Mouse (Mus musculus) CD4-positive helper T cell, adult 2 months (primary cell): ENCODE results near the gene Ccdc33.

Experiments
- DNase-seq: peaks from one replicate; pipeline ENCODE4 v3.0.0-alpha.2; 2012; ENCODE audit warnings: low read depth, missing footprints, low spot score

Gene Ccdc33

DNA sequence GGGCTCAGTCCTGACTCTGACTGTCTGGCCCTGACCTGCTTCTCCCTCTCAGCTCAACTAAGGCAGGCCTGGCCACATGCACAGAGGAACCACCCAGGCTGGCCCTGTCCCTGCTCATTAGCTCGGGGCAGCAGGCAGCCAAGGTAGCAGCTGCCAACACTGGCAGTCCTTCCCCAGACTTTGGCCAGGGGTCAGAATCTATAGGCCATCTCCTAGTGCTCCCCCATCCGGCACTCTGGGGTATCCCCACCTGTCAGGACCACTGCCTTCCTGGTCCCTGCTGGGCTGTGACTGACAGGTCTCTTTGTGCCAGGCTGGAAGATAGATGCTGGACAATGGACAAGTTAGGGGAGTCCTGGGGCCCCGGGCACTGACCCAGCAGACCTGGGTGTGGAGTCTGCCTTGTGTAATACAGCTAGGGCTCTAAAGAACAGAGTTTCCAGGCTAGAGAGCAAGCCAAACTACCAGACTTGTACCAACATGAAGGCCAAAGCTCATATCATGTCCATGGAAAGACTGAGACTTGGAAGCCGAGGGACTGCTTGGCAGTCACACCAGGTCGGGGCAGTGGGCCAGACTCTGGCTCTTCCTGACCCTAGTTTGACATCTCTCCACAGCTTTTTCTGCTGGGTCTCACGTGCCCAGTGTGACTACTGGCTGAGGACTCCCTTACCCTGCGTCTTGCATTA, 25.9 kb downstream of the Ccdc33 start:
- no peak for DNase-seq

DNA sequence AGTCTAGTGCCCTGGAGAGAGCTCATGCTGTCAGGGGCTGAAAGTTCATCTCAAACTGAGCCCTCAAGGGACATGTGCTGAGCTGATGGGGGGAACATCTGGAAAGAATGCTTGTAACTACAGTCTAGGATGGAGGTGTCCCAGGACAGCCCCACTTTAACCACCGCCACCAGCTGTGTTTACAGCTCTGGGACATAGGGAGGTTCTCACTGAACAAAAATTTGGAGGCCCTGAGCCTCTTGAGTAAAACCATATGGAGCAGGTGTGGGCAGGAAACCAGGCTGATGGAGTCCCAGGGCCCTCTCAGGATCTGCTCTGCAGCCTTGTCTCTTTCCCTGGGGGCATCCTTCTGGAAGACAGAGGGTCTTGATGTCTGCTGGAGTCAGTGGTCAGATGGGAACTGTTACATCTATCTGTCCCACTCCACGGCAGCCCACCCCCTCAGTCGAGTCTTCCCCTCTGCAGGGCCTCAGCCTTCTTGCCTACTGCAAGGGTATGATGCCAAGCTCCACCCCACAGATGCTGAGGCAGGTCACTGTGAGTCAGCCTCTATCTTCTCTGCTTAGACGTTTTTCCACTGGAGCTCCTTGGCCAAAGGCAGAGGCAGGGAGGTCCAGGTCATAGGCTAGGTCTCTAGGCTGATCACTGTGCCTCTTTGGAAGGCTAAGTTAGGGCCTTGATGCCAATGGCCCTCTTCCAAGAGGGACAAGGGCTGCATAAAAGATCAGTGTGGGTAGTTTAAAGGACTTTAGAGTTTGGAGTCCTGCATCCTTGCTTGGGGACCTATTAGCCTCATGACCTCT, 26.8 kb downstream of the Ccdc33 start:
- DNase-seq, result no peak

DNA sequence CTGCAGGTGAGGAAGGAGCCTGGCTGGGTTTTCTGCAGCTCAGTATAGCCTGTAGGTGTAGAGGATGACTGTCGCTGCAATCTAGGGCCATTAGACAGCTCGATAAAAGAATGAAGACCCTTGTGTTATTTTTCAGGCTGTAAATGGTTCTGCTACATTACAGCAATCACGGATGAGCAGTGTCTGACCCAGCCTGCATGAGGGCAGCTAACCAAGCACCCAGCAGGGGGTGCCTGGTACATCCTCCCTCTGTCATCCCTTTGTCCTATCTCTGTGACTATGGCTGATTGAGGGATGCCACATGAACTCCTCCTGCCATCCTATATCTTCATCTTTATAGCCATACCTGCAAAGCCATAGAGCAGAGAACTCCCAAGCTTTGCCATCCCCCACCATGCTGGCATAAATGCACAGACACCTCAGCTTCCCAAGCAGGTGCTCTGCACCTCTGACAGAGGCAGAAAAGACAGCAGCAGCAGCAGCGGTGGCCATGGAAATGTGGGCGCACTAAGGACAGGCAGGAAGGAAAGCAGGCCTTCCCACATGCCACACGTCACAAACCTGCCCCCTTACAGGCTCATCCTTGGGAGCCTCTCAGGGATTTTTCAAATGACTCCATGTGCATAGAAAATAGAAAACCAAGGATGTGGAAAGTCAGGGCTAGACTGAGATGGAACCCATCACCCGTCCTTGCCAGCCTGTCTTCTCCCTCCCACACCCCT, 31.2 kb downstream of the Ccdc33 start:
- DNase-seq, result no peak

DNA sequence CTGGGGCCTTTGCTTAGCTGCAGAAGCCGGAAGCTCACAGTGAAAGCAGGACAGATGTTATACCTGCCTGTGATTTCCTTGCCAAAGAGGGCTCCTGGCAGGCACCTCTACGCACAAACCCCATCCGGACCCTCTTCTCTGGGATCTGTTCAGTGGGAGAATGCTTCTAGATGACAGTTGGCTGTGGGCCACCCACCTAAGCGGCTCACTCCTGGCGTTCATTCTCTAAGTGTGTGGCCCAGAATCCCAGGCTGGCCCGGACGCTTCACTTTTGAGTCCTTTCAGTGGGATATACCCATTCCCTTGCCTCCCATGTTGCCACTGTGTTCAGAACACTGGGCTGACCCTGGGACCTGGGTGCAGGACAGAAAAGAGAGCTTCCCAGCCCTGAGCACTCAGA, 31.8 kb downstream of the Ccdc33 start:
- DNase-seq, result no peak

DNA sequence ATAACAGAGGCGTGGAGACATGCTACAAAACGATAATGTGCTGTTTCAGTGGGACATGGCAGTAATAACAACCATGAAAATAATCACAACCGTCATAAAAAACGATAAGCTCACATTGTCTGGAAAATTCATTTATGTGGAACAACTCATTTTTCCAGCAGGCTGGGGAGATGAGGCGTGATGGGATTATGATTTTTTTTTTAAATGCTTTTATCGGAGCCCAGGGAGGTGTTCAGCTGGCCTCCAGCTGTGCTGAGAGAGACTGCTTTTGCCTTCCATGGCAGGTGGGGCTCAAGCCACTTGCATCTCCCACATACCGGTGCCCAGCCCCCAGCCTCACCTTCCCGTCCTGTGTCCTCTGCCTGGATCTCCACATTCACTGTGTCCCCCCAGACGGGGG, 32.4 kb downstream of the Ccdc33 start:
- no peak for DNase-seq

DNA sequence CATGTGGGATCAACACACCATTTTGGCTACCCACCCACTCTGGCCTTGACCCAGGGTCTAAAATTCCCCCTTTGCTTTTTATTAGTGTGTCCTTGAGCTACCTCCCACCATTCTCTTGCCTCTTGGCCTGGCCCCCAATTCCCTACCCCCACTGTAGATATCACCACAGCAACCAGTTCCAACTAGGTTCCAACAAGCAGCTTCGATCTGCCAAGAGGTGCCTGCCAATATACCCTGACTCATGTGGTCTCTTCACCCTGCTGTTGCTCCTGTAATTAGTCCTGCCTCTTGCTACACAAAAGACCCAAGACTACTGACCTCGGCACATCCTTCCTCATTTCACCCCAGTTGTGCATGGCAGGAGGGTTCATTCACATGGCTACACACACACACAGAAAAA, 33.5 kb downstream of the Ccdc33 start:
- DNase-seq, result no peak

DNA sequence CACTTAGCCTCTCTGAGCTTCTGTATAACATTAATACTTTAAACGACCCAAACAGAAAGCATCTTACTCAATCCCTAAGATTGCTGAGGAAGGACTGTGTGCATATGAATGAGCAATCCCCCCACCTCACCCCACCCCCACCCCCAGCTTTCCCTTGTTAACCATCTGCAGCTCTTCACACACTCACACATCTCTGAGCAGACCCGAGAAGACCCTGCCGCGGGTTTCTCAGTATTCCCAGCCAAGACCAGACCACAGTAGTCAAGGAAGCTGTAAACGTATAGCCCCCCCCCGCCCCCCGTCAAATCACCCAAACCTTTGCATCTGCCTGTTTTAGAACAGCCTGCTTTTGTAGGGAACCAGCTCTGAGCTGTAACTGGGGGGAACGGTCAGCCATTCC, 34.0 kb downstream of the Ccdc33 start:
- no peak for DNase-seq

DNA sequence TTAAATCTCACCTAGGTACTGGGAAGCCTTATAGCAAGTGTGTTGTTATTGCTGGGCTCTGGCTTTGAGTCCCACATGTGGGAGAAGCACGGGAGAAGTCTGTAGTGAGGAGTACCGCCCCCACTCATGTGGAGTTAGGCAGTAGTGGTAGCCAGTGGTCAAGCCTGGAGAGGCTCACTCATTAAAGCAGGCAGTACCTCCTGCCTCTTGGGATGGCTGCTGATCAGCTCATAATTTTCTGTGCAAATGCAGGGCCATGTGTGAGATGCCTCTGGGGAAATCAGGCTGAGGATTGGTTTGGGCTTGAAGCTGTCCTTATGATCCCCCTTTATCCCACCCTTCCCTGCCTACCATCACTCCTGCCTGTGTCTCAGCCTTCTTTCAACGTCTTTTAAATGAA, 44.1 kb downstream of the Ccdc33 start:
- DNase-seq, result no peak

DNA sequence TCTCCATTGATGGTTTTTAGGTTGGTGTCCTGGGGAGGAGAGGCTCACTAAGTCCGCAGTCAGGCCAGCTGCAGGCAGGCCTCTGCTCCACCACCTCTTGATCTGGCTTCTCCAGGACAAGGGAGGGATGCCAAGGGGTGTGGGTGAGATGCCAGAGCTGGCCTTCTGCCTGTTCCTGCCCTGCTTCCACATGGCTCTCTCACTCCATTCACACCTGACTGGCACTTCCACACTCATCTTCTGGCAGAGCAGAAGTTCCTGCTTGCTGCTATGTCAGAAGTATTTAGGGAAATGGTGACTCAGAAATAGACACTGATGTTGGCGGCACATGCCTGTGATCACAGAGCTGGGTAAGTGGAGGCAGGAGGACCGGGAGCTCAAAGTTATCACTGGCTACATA, 51.1 kb downstream of the Ccdc33 start:
- DNase-seq, result no peak

DNA sequence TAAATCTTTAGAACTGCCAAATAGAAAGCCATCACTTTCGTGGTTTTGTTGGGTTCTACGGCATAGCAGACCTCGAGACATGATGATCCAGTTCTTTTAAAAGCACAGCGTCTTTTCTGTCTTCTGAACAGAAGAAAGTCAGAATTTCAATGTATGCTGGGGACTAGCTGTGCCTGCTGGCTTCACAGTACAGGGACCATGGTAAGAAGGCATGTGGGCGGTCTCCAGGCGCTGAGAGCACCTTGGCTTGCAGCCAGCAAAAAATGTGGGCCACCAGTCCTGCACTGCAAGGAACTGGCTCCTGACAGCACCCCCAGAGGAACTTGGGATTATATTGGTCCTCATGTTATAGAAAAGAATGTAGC, 51.9 kb downstream of the Ccdc33 start:
- no peak for DNase-seq

DNA sequence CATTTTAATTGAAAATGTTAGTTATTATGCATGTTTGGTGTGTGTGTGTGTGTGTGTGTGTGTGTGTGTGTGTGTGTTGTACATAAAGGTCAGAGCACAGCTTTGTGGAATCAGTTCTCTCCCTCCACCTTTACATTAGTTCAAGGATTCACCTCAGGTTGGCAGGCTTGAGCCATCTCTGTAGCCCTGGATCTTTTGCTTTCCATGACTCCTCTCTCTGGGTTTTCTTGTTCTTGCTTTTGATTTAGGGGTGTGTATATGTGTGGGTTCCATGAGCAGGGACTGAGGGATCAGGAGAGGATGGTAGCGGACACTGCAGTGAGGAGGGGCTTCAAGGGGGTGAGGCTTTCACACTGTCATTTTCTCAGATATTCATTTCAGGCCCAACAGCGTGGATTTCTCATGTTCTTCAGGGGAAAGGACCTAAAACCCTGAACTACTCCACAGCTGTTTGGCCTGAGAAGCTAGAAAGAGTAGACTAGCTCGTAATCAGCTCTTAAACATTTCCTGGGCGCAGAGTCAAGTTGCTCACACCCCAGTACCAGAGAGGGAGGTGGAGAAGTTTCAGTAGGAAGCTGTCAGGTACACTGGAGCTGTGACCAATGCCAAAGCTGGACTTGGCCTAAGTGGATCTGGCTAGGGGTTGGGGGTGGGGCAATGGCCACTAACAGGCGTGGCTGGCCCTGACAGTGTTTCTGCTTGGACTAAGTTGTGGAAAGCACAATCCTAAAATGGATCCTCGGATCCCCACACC, 52.5 kb downstream of the Ccdc33 start:
- no peak for DNase-seq

DNA sequence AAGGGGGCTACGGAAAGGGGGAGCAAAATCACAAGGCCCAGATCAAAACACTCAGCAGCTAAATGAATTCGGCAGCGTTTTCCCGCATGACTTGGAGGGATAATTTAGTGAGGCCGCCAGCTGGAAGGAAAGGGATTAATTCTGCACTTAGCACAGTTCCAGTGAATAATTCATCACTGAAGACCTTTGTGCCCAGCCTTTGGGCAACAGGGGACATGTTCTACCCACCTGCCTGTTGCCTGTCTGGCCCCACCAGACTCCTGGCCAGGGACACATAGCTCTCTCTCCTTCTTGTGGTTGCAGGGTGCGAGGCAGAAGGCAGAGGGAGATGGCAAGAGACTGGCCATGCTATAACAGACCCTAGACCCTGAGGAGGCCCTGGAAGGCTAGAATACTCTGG, 53.1 kb downstream of the Ccdc33 start:
- no peak for DNase-seq

DNA sequence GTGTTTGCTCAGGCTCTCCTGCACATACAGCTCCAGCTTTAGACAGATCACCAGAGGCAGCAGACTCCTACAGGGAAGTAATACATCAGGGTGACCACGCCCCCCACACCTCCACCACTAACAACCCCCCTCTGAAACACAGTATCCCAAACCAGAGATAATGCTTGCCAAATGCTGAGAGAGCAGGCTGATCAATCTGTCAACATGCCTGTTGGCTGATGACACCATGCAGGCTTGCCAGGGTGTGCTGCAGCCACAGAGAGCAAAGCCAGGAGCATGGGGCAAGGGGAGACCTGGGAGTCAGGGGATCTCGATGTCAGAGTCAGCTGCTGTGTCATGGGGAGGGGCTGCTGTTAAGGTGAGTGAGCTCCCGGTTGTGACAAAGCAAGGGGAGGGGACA, 55.1 kb downstream of the Ccdc33 start, which contains the start of gene Stra6:
Gene Stra6, plus strand, starts transcription at position 258 of the 400 bp plus-strand sequence.
- DNase-seq, result no peak

DNA sequence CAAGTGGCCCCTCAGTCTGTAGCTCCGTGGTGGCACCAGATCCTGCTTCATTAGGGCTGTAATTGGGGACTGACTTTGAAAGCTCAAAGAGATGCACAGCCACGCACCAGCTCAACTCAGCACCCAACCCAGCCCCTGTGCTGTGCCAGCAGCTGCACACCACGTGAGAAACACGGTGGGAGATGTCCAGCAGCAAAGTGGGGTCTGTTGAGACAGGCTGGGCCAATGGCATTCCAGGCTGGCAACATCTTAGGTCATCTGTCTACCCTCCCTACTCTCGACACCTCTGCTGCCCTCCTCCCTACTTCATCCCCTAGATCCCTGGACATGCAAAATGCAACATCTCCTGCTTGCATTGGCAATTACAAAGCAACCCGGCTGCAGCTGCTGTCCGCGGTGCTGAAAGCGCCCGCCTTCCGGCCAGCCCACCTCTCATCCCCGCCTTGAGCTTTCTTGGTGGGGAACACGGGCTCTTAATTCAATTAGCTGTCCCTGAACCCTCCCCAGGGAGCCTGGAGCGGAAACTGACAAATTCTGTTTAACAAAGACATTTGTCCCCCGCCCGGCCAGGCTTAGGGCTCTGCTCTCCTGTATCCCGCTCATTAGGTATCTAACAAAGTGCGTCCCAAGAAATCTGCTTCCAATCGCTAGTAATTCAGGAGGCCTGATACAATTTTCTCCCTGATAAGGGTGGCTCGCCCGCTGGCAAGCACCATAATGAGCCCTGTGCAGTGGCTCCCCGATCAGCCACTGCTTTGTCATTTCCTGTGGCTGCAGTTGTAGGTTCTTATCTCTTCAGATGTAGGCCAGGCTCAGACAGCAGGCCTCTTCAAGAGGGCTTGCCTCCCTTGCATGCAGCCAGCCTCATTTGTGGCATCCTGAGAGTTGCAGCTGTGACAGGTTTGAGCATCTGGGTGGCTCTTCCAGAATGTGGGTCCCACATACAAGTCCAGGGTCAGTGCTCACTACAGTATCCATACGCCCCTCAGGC, 57.7 kb downstream of the Ccdc33 start:
- DNase-seq, result peak; percentile 24

DNA sequence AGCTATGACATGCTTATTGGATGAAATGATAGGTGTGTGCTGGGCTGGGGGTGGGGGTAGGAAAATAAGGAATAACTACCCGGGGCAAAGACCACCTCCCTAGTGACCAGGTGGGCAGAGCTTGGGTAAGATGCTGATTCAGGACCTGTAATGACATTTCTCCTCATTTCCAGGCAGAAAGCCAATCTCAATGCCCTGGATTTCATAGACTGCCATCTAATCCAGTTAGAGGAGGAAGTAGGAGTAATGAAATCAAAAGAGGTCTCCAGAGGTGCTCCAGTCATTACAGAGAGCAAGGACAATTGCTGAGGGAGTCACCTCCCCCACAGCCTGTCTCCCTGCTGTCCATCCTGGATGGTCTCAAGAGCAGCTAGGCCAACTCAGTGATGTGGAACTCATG, 58.7 kb downstream of the Ccdc33 start:
- DNase-seq, result no peak

DNA sequence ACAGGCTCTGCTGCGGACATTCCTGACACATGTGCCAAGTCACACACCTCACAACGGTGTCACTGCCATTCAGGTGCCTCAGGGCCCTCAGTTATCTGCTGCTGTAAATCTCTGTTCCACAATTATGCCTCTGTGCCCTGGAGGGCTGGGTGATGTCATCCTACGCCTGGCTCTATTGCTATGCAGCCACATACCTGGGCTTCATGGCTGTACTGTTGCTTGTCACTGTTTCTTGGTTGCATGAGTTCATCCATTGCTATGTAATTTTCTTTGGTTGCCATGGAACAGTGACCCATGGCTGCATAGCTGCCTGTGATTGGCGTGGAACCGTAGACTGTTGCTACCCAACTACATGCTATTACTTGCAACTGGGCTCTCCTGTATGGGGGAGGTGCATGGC, 63.0 kb downstream of the Ccdc33 start:
- DNase-seq, result no peak

DNA sequence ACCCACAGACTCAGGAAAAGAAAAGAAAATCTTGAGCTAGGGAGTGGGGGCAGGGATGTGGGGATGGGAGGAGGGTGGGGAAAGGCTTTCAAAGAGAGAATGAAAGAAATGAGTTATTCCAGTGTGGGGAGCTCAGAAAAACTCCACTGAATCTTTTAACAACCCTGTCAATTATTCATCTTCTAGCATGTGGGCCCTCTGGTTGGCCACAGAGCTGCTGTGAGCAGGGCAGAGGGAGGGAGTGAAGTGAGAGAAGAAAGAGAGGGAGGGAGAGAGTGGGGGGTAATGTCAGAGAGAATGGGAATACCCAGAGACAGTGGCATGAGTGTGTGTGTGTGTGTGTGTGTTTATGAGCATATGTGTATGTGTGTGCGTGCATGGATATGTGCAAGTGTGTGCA, 64.6 kb downstream of the Ccdc33 start:
- no peak for DNase-seq

DNA sequence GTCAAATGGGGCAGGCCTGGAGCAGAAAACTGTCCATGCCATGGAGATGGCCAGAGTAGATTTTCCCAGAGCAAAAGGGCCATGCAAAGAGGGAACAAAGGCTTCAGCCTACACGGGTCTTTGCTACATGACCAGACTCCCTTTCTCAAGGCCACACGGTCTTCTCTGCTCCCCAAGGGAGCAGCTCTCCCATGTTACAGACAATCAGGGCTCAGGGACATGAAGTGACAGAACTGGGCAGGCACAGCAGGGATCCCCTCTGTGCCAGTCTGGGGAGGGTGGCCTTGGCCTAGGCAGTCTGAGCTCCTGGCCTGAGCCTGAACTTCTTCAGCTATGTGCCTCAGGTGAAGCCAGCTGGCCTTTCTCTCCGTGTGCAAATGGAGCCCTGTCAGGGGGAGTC, 65.1 kb downstream of the Ccdc33 start:
- DNase-seq, result no peak

DNA sequence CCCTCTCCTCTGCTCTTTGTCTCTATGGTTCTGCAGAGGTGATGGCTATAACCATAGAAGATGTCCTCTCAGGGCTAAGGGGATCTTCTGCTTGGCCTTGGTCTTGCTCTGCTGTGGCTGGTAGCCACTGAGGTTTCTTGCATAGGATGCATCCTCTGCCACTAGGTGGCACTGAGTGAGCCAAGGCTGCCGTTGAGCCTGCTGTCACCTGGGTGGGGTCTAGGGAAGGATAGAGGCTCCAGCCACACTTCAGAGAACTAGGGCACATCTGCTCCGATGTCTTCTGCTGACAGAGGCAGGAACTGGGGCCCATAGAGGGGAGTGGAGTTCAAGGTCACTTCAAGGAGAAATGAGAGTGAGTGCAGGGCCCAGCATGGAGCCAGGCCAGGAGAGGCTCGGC, 65.5 kb downstream of the Ccdc33 start:
- peak; percentile 37 for DNase-seq

DNA sequence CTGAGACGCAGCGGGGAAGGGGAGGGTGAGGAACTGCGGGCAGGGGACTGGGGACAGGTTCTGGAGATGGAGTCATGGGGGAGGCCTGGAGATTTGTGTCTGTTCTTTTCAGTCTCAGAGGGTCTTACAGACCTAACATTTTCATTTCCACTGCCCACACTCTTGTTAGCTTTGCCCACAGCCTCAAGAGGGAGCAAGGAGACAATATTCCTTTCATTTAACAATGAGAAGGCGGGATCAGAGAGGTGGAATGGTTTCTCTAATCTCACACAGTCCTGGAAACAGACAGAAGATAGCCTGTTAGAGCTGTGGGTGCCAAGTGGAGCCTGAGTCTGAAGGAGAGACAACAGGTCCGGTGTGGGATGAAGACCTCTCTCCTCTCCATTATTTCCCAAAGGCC, 66.7 kb downstream of the Ccdc33 start:
- DNase-seq, result no peak

DNA sequence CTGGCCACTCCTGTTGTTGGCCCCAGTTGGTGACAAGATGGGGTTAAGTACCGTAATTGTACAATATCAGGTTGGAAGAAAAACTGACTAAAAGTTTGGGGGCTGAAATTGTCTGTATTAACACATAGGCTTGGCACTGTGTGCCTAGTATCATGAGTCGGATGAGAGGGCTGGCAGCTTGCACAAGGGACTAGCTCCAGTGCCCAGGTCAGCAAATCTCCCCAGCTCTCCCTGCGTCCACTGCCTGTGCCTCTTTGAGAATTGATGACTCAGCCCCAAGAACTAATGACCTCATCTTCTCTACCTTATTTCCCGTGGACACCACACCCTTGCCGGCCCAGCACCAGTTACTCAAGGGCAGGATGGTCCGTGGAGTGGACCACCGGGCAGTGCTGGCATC, 68.8 kb downstream of the Ccdc33 start:
- no peak for DNase-seq
